Mouse (Mus musculus) layer of hippocampus, adult 9-11 months (tissue): ENCODE measurements around the gene Zpbp2.
"Not testable (repeated sequence)": the region's sequence is repeated elsewhere in the genome, so short reads cannot be mapped to it uniquely, and the experiment has no call there.

ENCODE experiments used
- DNase-seq: peaks from one replicate; pipeline ENCODE4 v3.0.0; 2022

The Zpbp2 gene

DNA sequence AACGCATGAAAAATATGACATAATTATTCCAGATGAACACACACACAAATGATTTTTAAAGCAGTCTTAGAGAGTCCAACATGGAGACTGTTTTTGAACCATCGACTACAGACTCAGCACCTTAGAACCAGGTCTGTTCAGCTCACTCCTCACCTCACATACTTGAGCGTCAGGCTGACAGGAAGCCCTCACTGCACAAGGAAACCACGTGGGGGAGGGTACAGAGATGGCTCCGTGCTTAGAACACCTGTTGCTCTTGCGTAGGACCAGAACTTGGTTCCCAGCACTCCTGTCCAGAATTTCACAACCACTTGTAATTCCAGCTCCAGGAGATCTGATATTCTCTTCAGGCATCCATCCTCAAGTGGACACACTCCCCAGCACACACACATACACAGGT lies 44.1 kb downstream of the Zpbp2 start:
- no peak for DNase-seq

DNA sequence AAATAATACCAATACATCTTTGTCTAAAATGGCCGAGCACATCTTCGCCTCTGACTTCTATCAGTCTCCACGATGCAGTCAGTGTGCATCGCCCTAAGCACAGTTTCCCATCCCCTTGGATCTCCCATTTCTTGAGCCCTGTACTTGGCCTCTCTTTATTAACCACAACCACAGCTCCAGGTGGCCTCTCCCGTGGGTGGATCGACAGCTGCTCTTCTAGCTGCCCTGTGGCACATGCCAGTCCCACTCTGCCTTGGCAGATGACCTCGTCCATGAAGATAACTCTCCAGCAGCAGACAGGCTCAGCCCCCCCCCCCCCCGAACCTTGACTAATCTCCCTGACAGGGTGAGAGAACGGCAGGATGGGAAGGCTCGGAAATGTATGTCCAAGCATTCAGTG lies 44.6 kb downstream of the Zpbp2 start:
- DNase-seq: no peak

DNA sequence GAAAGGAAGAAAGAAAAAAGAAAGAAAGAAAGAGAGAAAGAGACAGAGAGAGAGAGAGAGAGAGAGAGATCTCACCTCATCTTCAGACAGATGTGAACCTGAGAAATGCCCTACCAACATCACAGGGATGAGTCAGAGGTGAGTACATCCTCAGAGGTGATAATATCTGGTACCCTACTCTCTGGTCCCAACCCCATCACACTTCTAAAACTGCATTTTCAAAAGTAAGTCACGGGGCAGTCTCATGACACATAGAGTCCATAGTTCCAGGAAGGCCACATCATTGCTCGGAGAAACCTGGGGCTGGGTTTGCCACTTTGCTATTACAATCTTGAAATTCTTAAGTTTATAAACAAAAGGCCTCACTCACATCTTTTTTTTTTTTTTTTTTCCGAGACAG lies 45.1 kb downstream of the Zpbp2 start:
- no peak for DNase-seq

- no peak for DNase-seq
Measured at GRCm38 (mm10) chr11:98597363-98597762, 46.5 kb downstream of the Zpbp2 start.

GRCm38 (mm10) chr11:98597991-98598390 lies 47.1 kb downstream of the Zpbp2 start, which contains the start of gene Lrrc3c:
Lrrc3c (plus strand) TSS chr11:98598291.
- DNase-seq: no peak

DNA sequence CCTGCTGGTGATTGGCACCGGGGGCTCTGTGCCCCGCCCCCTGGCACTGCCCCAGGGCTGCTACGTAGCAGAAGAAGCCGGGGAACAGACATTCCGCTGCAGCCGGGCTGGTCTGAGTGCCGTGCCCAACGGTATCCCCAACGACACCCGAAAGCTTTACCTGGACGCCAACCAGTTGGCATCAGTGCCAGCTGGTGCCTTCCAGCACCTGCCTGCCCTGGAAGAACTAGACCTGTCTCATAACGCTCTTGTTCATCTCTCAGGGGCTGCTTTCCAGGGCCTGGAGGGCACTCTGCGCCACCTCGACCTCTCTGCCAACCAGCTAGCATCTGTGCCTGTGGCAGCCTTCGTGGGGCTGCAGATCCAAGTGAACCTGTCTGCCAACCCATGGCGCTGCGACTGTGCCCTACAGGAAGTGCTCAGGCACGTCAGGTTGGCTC lies 48.0 kb downstream of the Zpbp2 start:
- DNase-seq: no peak

- DNase-seq: no peak
Measured at GRCm38 (mm10) chr11:98599291-98599690, 48.4 kb downstream of the Zpbp2 start.

- DNase-seq: no peak
Measured at GRCm38 (mm10) chr11:98602090-98602690, 51.3 kb downstream of the Zpbp2 start.

- no peak for DNase-seq
Measured at GRCm38 (mm10) chr11:98603953-98604352, 53.1 kb downstream of the Zpbp2 start.

GRCm38 (mm10) chr11:98604911-98605310 lies 54.0 kb downstream of the Zpbp2 start:
- not testable (repeated sequence) for DNase-seq

GRCm38 (mm10) chr11:98606763-98607162 lies 55.9 kb downstream of the Zpbp2 start:
- no peak for DNase-seq
